In the genomic region with DNA sequence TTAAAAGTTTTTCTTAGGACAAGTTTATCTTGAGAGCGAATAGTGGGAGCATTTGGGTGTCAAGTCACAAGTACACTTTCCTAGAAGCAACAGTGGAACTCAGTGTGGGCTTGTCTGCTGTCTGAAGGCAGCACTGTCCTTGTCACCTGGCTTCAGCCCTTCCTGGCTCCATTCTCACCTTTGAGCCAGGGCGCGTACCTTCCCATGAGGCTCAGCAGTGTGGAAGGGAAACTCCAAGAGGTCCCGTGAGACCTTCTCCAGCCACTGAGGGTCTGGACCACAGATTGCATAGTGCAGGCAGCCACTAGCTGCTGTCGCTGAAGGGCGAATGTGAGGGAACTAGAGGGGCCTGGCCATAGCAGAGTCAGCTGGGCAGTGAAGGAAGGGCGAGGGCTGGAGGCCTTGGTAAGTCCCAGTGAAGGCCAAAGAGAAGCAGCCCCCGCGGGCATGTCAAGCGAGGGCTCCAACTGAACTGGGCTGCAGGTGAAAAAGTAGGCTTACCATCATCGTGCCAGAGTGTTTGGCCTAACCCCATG, we compare ENCODE assay signal across 14 mouse cellular contexts. TPM values are rescaled to one million over a fixed set of nuclear protein-coding genes. Genes with fewer than 3 reads are reported as not detected.
A peak's percentile ranks its signal among the peaks of the same experiment; 100 is the strongest.
DNase-seq lines count a peak whose midpoint lies in the region; ATAC-seq and TF ChIP-seq lines count a peak whose summit lies in the region.
"Had no signal": no experiment of that assay in that cellular context is flagged by ENCODE, and none has a peak within 500 bp of the region (broad histone marks: within the 10 kb centered on the region; RNA-seq: fewer than 3 reads in every experiment).

No protein-coding gene starts in this region.

- TF ChIP-seq POLR2A in testis, adult 2 months (IDR thresholded peaks at IDR 0.05; ENCODE audit: control insufficient read depth, low read depth, low read length): no peak

- no peak overlapping the region for H3K4me2 ChIP-seq in hindbrain, embryonic 14.5 days (replicated peaks)
- H3K4me2 ChIP-seq: neural tube, embryonic 12.5 days had no signal

- no peaks in the 10 kb centered on the region for H3K9me3 ChIP-seq in hindbrain, embryonic 10.5 days
- H3K9me3 ChIP-seq in hindbrain, embryonic 14.5 days (ENCODE audit: control insufficient read depth, low read length): no peaks in the 10 kb centered on the region
- H3K9me3 ChIP-seq: midbrain, embryonic 15.5 days; neural tube, embryonic 12.5 days had no signal

- no peaks in the 10 kb centered on the region for H3K36me3 ChIP-seq in hindbrain, embryonic 10.5 days
- no peaks in the 10 kb centered on the region for H3K36me3 ChIP-seq in hindbrain, embryonic 14.5 days (replicated peaks; ENCODE audit: control insufficient read depth, insufficient read depth)
- no peaks in the 10 kb centered on the region for H3K36me3 ChIP-seq in testis, adult 2 months (ENCODE audit: control insufficient read depth, insufficient read depth, low read length)
- H3K36me3 ChIP-seq: midbrain, embryonic 15.5 days; neural tube, embryonic 12.5 days had no signal

- H3K27me3 ChIP-seq in hindbrain, embryonic 10.5 days (ENCODE audit: insufficient read depth, poor library complexity, severe bottlenecking): peaks cover 50% of the 10 kb centered on the region
- H3K27me3 ChIP-seq in hindbrain, embryonic 14.5 days (ENCODE audit: control insufficient read depth, insufficient read depth, low read length): peaks cover 16% of the 10 kb centered on the region
- no peaks in the 10 kb centered on the region for H3K27me3 ChIP-seq in testis, adult 2 months (ENCODE audit: control insufficient read depth, insufficient read depth, low read length)

- intact Hi-C loops in left cerebral cortex, adult 2 months (cut with DNase I): no loop called here

- no peak overlapping the region for H3K9ac ChIP-seq in hindbrain, embryonic 14.5 days
- H3K9ac ChIP-seq: midbrain, embryonic 15.5 days; neural tube, embryonic 12.5 days had no signal

- no peak overlapping the region for H3K4me3 ChIP-seq in hindbrain, embryonic 10.5 days
- H3K4me3 ChIP-seq in hindbrain, embryonic 14.5 days (replicated peaks; ENCODE audit: low read length): no peak overlapping the region
- no peak overlapping the region for H3K4me3 ChIP-seq in testis, adult 2 months (ENCODE audit: control insufficient read depth, low read depth, low read length)
- no peak overlapping the region for H3K4me3 ChIP-seq in left cerebral cortex, adult 2 months
- H3K4me3 ChIP-seq: erythroblast, embryonic 14.5 days; midbrain, embryonic 15.5 days; neural tube, embryonic 12.5 days had no signal

- H3K27ac ChIP-seq in hindbrain, embryonic 10.5 days: 0 out of 2 replicates have a peak overlapping the region, but pooled peaks have one; percentile 9
- H3K27ac ChIP-seq in hindbrain, embryonic 14.5 days: no peak overlapping the region
- H3K27ac ChIP-seq in testis, adult 2 months (ENCODE audit: control insufficient read depth, insufficient read depth, low read depth, low read length): peak overlapping the region; percentile 23; the same call in 1 of the 2 replicates
- H3K27ac ChIP-seq in left cerebral cortex, adult 2 months: no peak overlapping the region
- H3K27ac ChIP-seq: neural tube, embryonic 12.5 days had no signal

- DNase-seq in hindbrain, embryonic 10.5 days (ENCODE audit: low spot score): no peak
- no peak for DNase-seq in hindbrain, embryonic 14.5 days (ENCODE audit: low spot score)
- DNase-seq in testis, postnatal 14 days (ENCODE audit: low spot score): no peak
- peak; percentile 16 for DNase-seq in kidney, postnatal 14 days
- DNase-seq in embryo, embryonic 10 days (ENCODE audit: low spot score): no peak
- DNase-seq in left cerebral cortex, adult 2 months (ENCODE audit: extremely low spot score in 1 of 2, low spot score in 2 of 2): no peak
- DNase-seq: embryo, embryonic 11 days; lung, postnatal 36 days; spleen, adult 18-20 months; thymus, adult 2 months had no signal

- WGBS in hindbrain, embryonic 10.5 days: 59% methylated on average over 11 of the region's 11 CpGs
- 54% methylated on average over 11 of the region's 11 CpGs for WGBS in hindbrain, embryonic 14.5 days

- H3K4me1 ChIP-seq in hindbrain, embryonic 10.5 days (replicated peaks): peaks cover 19% of the 10 kb centered on the region
- 0 out of 2 replicates have a peak, but pooled peaks cover 11% of the 10 kb centered on the region for H3K4me1 ChIP-seq in hindbrain, embryonic 14.5 days (replicated peaks; ENCODE audit: control insufficient read depth, insufficient read depth, low read length)
- no peaks in the 10 kb centered on the region; the same call in 1 of the 2 replicates for H3K4me1 ChIP-seq in testis, adult 2 months (ENCODE audit: control insufficient read depth, insufficient read depth, low read length)

- ATAC-seq in hindbrain, embryonic 14.5 days (ENCODE audit: low FRiP score): no peak
- ATAC-seq: midbrain, embryonic 15.5 days had no signal

- no peak for TF ChIP-seq CTCF in testis, adult 2 months (IDR thresholded peaks at IDR 0.05; ENCODE audit: control insufficient read depth, insufficient read depth, insufficient replicate concordance, low read depth, low read length)
- no peak for TF ChIP-seq CTCF in left cerebral cortex, adult 2 months (IDR thresholded peaks at IDR 0.05)

RNA-seq across cellular contexts. Expression of gene Prr15, which starts 7.5 kb away (rescaled TPM):
- 1.1 and 4.0 TPM in 2 replicates for polyA plus RNA-seq in hindbrain, embryonic 10.5 days (2016; fragmentation: Nextera tagmentation; extraction: Ambion mirVana)
- 1.1 and 1.6 TPM in 2 replicates for polyA plus RNA-seq in hindbrain, embryonic 14.5 days (2014; fragmentation: Nextera tagmentation; extraction: Ambion mirVana)
- 5.7 and 5.9 TPM in 2 replicates for polyA plus RNA-seq in testis, adult 2 months (2012; rRNA removed)
- 1 to 10 TPM; 2.0 to 2.9 TPM for total RNA-seq in left cerebral cortex, adult 2 months (2021)
- polyA plus RNA-seq: erythroblast, embryonic 14.5 days had no signal

Comparison
In these comparisons a context has a peak if more than half of its experiments do, and no peak if none do; other contexts are left out.
1. H3K27ac ChIP-seq: peak in hindbrain, embryonic 10.5 days (single experiment) and testis, adult 2 months (single experiment); none in hindbrain, embryonic 14.5 days (single experiment) and left cerebral cortex, adult 2 months (single experiment).